Mouse (Mus musculus): ENCODE measurements at regions not wholly inside any gene's neighbourhood (a gene's known extent, or its start where the extent isn't known, plus 50 kb on each side); places are given as distances from the start of the nearest gene placed in this dataset.

DNA sequence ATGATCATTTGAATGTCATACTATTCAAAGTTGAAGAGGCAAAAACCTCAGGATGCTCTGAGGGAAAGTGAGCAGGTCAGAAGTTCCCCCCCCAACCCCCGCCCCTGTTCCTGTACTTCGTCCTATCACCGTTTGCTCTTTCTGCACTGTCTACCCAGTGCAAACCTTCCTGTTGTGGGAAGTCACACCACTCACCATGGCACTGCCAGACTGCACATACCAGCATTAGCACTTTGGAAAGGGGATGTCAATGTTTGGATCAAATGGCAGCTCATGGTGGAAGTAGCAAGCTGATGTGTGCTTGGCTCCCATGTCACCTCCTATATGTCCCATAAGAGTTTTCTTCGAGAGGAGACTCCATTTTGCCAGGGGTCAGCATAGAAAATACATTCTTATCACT, 543.2 kb downstream of the Rnf144a start:
- no peak for TF ChIP-seq CTCF (IDR thresholded peaks at IDR 0.05; ENCODE audit: control insufficient read depth, insufficient read depth, insufficient read length)
- TF ChIP-seq FOSL1 (IDR thresholded peaks at IDR 0.05; ENCODE audit: insufficient read depth, low read length, poor library complexity, severe bottlenecking): no peak
- TF ChIP-seq USF1 (IDR thresholded peaks at IDR 0.05; ENCODE audit: low read depth): no peak
- no peak for TF ChIP-seq MAX (IDR thresholded peaks at IDR 0.05)
- TF ChIP-seq CEBPB (IDR thresholded peaks at IDR 0.05; ENCODE audit: low read depth): no peak
- TF ChIP-seq MYOD1 (IDR thresholded peaks at IDR 0.05; ENCODE audit: control insufficient read depth, insufficient read length, low read depth): no peak
